Mouse (Mus musculus) lung, embryonic 14.5 days (tissue): Measurements from ENCODE around the gene Gm49333. TPM values are rescaled to one million over a fixed set of nuclear protein-coding genes. Genes with fewer than 3 reads are reported as not detected.
A peak's percentile ranks its signal among the peaks of the same experiment; 100 is the strongest.
"Not testable (repeated sequence)": the region's sequence is repeated elsewhere in the genome, so short reads cannot be mapped to it uniquely, and the experiment has no call there.

Experiments
- ATAC-seq: fragments of 200-750 bp; cut with Nextera tagmentation; 2 replicates; pipeline ENCODE4 v1.8.0; 2017; ENCODE audit warnings: mild to moderate bottlenecking, moderate TSS enrichment, moderate library complexity; ENCODE audit not compliant: insufficient read depth
- DNase-seq: peaks from one replicate; pipeline ENCODE4 v3.0.0-alpha.2; 2015
- H3K27ac ChIP-seq: fragments of 300-500 bp; sonication (generic); 2 replicates; pipeline ENCODE4 v1.5.1; 2014; ENCODE audit warnings: low read depth, mild to moderate bottlenecking, moderate library complexity
- H3K27me3 ChIP-seq: fragments of 300-500 bp; sonication (generic); 2 replicates; pipeline ENCODE4 v1.6.1; 2014; ENCODE audit warnings: low read length, control low read depth; ENCODE audit not compliant: insufficient read depth
- H3K36me3 ChIP-seq: fragments of 300-500 bp; sonication (generic); 2 replicates; pipeline ENCODE4 v1.6.1; 2014; ENCODE audit warnings: control low read depth; ENCODE audit not compliant: insufficient read depth
- H3K4me1 ChIP-seq: fragments of 300-500 bp; sonication (generic); 2 replicates; pipeline ENCODE4 v1.6.1; 2014; ENCODE audit warnings: antibody characterized with exemption, control low read depth; ENCODE audit not compliant: insufficient read depth
- H3K4me2 ChIP-seq: fragments of 300-500 bp; sonication (generic); 2 replicates; pipeline ENCODE4 v1.6.1; 2014; ENCODE audit warnings: mild to moderate bottlenecking
- H3K4me3 ChIP-seq: fragments of 300-500 bp; sonication (generic); 2 replicates; pipeline ENCODE4 v1.5.1; 2014; ENCODE audit warnings: low read depth, low read length
- H3K9ac ChIP-seq: fragments of 300-500 bp; sonication (generic); 2 replicates; pipeline ENCODE4 v1.6.1; 2014
- H3K9me3 ChIP-seq: fragments of 300-500 bp; sonication (generic); 2 replicates; pipeline ENCODE4 v1.6.1; 2016; ENCODE audit warnings: low read depth, low read length, control low read depth
- CTCF ChIP-seq: IDR thresholded peaks from 2 replicates; pipeline ENCODE4 v1.5.1; 2016; ENCODE audit warnings: antibody characterized with exemption, low read depth
- WGBS: fragments of 180-500 bp; shearing (Covaris S2); extraction: QIAGEN DNeasy Blood & Tissue Kit; methylation state at CpG from one replicate; pipeline ENCODE4 v1.1.7; 2014; 5-methylcytosine and 5-hydroxymethylcytosine counted together
- polyA plus RNA-seq: library from polyadenylated mRNA; unstranded; fragments of >200 nt; fragmentation: Nextera tagmentation; extraction: Ambion mirVana; gene quantifications from 2 replicates; pipeline ENCODE4 v1.2.1, GENCODE M21; 2014

Gene Gm49333
- polyA plus RNA-seq, 1 experiment from 2014 or later, result not detected

DNA sequence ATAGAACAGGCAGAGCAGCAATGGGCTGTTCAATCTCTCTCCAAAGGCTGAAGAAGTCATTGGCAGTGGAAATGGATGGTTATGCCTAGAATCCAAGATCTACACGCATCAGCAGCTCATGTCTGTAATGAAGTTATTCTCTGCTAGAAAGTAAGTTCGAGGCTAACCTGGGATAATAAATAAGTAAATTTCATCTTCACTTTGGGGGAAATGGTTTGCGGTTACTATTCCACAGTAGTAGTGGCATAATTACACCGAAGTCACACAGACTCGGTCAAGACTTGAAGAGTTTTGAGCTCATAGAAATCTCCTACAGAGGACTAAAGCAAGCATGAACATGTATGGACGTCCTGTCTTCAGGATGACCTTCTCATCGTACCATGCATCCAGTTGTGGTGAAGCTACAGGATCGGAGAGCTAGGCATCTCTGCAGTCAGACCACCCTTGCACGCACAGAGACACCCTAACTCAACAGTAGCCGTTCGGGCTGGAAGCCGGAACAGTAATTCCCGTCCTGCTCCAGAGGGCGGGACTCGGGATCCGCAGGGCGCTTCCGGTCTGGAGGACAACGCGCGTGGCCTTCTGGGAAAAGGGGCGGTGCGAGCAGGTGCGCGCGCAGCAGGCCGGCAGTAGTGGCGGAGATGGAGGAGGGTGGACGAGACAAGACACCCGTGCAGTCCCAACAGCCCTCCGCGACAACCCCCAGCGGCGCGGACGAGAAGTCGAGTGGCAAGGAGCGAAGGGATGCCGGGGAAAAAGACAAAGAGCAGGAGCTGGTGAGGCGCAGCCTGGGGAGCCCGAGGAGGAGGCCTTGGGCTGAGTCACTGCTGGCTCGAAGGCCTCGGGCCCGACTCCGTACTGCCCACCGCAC lies 39.9 kb downstream of the Gm49333 start, which contains the start of gene Psmd2:
Gene Psmd2 (plus strand): TSS at position 577 of the 871 bp plus-strand sequence.
- Histone ChIP-seq H3K4me1 (no peaks in the 10 kb centered on the region), H3K36me3 (peaks cover 26% of the 10 kb centered on the region), H3K27me3 (no peaks in the 10 kb centered on the region), H3K9ac (peak within 1 kb of the TSS; percentile 73), H3K4me2 (peak within 1 kb of the TSS; percentile 80), H3K4me3 (peak within 1 kb of the TSS; percentile 75), H3K9me3 (no peaks in the 10 kb centered on the region), H3K27ac (peak within 1 kb of the TSS; percentile 75)
- ATAC-seq, result peak; percentile 97
- peak; percentile 98 for DNase-seq
- WGBS, result 2% methylated on average over 46 of the region's 46 CpGs
- TF ChIP-seq CTCF, result peak; percentile 32

DNA sequence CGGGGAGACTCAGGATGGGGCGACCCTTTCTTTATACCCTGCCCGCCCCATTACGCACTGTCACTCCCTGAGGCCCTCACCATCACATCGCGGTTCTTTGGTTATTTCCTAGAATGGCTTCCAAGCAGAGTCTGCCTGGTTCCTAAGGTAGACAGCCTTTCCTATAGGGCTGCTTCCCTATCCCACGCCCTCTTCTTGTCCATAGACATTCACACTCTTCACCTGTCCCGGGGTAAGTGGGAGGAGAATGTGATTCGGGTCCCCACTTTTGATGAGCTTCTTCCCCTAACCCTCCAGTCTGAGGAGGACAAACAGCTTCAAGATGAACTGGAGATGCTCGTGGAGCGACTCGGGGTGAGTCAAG lies 40.5 kb downstream of the Gm49333 start:
- no peak; the same call in 1 of the 2 replicates for ATAC-seq
- no peaks in the 10 kb centered on the region for H3K27me3 ChIP-seq
- H3K4me3 ChIP-seq, result peak overlapping the region; percentile 75
- H3K9ac ChIP-seq, result peak overlapping the region; percentile 73
- no peak overlapping the region for H3K27ac ChIP-seq
- peaks cover 32% of the 10 kb centered on the region for H3K36me3 ChIP-seq
- no peak for DNase-seq
- H3K9me3 ChIP-seq, result no peaks in the 10 kb centered on the region
- 7% methylated on average over 12 of the region's 12 CpGs for WGBS
- H3K4me2 ChIP-seq, result peak overlapping the region; percentile 80
- H3K4me1 ChIP-seq, result no peaks in the 10 kb centered on the region
- TF ChIP-seq CTCF, result no peak

DNA sequence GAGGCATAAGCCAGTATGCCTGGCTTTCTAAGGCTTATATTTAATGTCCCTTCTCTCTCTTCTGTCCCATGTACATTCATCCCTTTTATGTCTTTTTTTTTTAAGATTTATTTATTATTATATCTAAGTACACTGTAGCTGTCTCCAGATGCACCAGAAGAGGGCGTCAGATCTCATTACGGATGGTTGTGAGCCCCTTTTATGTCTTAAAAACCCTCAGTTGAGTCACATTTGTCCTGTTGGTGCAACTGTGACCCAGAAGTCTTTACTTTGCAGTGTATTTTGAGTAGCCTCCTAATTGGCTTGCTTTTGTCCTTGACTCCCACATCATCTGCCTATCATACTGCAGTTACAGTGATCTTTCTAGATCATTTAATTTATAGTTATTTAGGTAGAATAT lies 41.9 kb downstream of the Gm49333 start:
- H3K4me2 ChIP-seq, result no peak overlapping the region; the same call in 1 of the 2 replicates
- no peak overlapping the region for H3K27ac ChIP-seq
- ATAC-seq (no peak), DNase-seq (no peak)
- no peak overlapping the region for H3K4me3 ChIP-seq
- no peak for TF ChIP-seq CTCF
- no peaks in the 10 kb centered on the region for H3K4me1 ChIP-seq
- 38% methylated on average over 2 of the region's 2 CpGs for WGBS
- H3K9ac ChIP-seq, result no peak overlapping the region
- H3K36me3 ChIP-seq, result peaks cover 46% of the 10 kb centered on the region
- H3K9me3 ChIP-seq, result no peaks in the 10 kb centered on the region
- no peaks in the 10 kb centered on the region for H3K27me3 ChIP-seq

DNA sequence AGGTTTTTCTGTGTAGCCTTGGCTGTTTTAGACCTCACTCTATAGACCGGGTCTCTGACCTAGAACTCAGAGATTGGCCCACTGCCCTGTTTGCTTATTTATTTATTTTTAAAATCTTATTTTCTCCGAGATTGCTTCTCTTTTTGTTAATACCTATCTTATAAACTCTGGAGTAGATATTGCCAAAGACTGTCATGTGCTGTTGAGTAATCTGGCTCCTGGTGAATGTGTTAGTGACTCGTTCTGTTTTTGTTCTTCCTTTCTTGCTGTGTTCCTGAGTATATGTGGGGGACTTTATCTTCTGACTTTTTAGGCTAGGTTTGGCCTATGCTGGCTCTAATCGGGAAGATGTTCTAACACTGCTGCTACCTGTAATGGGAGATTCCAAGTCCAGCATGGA lies 46.3 kb downstream of the Gm49333 start:
- ATAC-seq (no peak), DNase-seq (no peak)
- 87% methylated on average over 4 of the region's 4 CpGs for WGBS
- no peak for TF ChIP-seq CTCF
- H3K4me1 ChIP-seq, result no peaks in the 10 kb centered on the region
- no peak overlapping the region for H3K4me2 ChIP-seq
- peaks cover 89% of the 10 kb centered on the region for H3K36me3 ChIP-seq
- no peak overlapping the region for H3K27ac ChIP-seq
- H3K4me3 ChIP-seq, result no peak overlapping the region
- no peaks in the 10 kb centered on the region for H3K27me3 ChIP-seq
- no peak overlapping the region for H3K9ac ChIP-seq
- no peaks in the 10 kb centered on the region for H3K9me3 ChIP-seq

DNA sequence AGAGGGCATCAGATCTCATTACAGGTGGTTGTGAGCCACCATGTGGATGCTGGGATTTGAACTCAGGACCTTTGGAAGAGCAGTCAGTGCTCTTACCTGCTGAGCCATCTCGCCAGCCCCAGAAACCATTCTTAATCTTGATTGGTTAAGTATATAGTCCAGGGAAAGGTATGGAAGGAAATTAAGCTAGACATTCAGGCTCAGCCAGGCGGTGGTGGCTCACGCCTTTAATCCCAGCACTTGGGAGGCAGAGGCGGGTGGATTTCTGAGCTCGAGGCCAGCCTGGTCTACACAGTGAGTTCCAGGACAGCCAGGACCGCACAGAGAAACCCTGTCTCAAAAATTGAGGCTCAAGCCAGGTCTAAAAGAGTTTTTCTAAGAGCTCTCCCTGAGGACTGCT lies 56.6 kb downstream of the Gm49333 start, which contains the start of gene Eif4g1:
Gene Eif4g1 (plus strand): TSS at position 301 of the 400 bp plus-strand sequence.
- not testable (repeated sequence) for H3K9me3 ChIP-seq, ATAC-seq, H3K9ac ChIP-seq, H3K4me1 ChIP-seq, H3K4me2 ChIP-seq, H3K27ac ChIP-seq, H3K27me3 ChIP-seq, H3K4me3 ChIP-seq, DNase-seq
- 90% methylated on average over 4 of the region's 6 CpGs for WGBS
- H3K36me3 ChIP-seq, result peaks cover 12% of the 10 kb centered on the region; the same call in 1 of the 2 replicates

DNA sequence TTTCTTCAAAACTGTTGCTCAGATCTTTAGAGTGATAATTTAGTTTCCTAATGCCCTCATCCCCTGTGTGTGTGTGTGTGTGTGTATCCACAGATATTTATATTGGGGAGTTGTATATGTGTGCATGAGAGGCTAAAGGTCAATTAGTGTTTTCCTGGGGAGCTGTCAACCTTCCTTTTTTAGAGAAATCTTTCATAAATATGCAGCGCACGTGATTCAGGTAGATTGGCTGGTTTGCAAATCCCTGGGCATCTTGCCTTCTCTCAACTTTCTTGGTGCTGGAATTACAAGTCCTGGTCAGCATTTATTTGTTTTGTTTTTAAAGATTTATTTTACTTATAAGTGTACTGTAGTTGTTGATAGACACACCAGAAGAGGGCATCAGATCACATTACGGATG lies 58.9 kb downstream of the Gm49333 start:
- TF ChIP-seq CTCF, result no peak
- Histone ChIP-seq H3K36me3 (peaks cover 8% of the 10 kb centered on the region), H3K9me3 (no peaks in the 10 kb centered on the region), H3K4me3 (no peak overlapping the region), H3K4me1 (peaks cover 3% of the 10 kb centered on the region; the same call in 1 of the 2 replicates), H3K27ac (no peak overlapping the region), H3K4me2 (no peak overlapping the region), H3K9ac (no peak overlapping the region), H3K27me3 (no peaks in the 10 kb centered on the region)
- ATAC-seq, result no peak
- 74% methylated on average over 3 of the region's 3 CpGs for WGBS
- no peak for DNase-seq

DNA sequence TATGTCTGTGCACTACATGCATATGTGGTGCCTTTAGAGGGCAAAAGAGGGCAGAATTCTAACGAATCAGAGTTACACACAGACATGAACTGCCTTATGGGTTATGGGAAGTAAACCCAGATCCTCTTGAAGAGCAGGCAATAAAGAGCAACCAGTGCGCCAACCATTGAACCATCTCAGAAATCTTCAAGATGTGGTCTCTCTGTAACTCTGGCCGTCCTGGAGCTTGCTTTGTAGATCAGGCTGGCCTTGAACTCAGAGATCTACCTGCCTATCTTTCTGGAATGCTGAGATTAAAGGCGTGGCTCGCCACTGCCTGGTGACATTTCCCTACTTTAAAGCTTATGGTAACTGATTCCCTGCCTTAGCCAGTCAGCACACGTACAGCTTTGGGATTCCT lies 60.5 kb downstream of the Gm49333 start:
- no peak for TF ChIP-seq CTCF
- H3K9ac ChIP-seq, result no peak overlapping the region

More for the DNA sequence above, 60.5 kb downstream of the Gm49333 start:
- DNase-seq, result peak; percentile 5
- ATAC-seq, result no peak
- Histone ChIP-seq H3K27me3 (no peaks in the 10 kb centered on the region), H3K4me3 (peak overlapping the region; percentile 93), H3K4me2 (peak overlapping the region; percentile 99), H3K4me1 (peaks cover 3% of the 10 kb centered on the region; the same call in 1 of the 2 replicates), H3K27ac (peak overlapping the region; percentile 30; the same call in 1 of the 2 replicates), H3K9me3 (no peaks in the 10 kb centered on the region), H3K36me3 (peaks cover 24% of the 10 kb centered on the region)
- 20% methylated on average over 6 of the region's 6 CpGs for WGBS
